Mouse (Mus musculus): ENCODE measurements around the gene Pigg. TPM values are rescaled to one million over a fixed set of nuclear protein-coding genes. Genes with fewer than 3 reads are reported as not detected.

Gene Pigg
- total RNA-seq, 4 experiments from 2014 or later: 13.5 to 18.2 (median 15.5) TPM

GRCm38 (mm10) chr5:108357862-108358261 lies 45.5 kb downstream of the Pigg start:
- DNase-seq: no peak

DNA sequence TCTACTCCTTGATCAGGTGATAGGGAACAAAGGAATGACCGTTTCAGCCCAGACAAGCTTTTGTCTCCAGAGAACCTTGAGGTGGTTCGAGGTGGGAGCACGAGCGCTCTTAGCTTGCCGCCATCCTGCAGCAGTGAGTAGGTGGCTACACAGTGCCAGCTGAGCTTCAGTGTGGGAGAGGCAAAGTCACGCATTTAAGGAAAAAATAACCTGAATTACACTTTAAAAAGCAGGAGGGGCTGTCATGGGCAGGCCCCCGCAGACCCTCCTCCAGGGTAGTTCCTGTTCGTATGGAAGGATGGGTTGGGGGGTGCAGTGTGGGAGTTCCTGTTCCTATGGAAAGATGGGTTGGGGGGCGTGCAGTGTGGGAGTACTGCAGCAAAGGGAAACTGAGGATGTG lies 47.1 kb downstream of the Pigg start:
- no peak for DNase-seq

GRCm38 (mm10) chr5:108360211-108360610 lies 47.8 kb downstream of the Pigg start:
- DNase-seq: no peak

- no peak for DNase-seq
Observed at GRCm38 (mm10) chr5:108362330-108362729, 49.9 kb downstream of the Pigg start.

- DNase-seq: no peak
Observed at GRCm38 (mm10) chr5:108366328-108366983, 54.0 kb downstream of the Pigg start.

GRCm38 (mm10) chr5:108366984-108367841 lies 54.8 kb downstream of the Pigg start:
- DNase-seq: peak; percentile 29

GRCm38 (mm10) chr5:108367871-108368332 lies 55.5 kb downstream of the Pigg start, which contains the start of gene Gm42517:
Gene Gm42517 (minus strand): TSS chr5:108367922.
- no peak for DNase-seq

GRCm38 (mm10) chr5:108368446-108368845 lies 56.0 kb downstream of the Pigg start:
- DNase-seq: no peak

GRCm38 (mm10) chr5:108368851-108369621 lies 56.6 kb downstream of the Pigg start:
- DNase-seq: peak; percentile 33

DNA sequence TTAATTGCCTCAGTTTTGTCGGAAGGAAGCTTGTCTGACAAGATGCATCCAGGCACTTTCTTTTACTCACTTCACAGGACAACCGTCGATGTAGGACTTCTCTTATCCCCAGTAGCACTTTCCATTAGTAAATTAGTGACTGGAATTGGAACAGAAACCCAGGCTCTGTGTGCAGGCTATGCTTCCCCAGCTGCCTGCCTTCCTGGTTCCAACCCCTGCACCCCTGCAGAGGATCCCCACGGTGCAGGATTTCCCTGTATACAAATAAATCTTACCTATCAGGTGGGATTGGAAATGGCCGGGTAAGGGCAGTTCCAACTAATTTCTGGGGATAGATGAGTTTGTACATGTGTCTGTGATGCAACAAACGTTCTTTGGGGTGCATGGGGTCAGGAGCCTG lies 57.6 kb downstream of the Pigg start:
- no peak for DNase-seq

DNA sequence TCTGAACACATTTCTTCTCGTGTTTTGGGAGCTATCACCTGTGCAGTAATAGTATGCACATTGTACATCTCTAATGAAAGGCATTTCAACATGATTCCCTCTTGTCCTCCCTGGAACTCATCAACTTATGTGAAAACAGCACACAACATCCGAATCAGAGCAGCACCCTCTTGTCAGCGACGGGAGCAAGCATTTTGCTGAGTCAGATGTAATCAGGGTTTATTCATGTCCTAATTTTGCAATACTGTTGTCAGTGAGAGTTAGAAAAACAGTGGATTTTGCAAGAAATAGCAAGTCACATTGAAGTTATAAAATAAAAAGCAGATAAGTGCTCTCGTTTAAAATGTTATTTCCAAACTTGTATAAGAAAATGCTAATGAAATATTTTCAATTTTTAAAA lies 61.7 kb downstream of the Pigg start:
- no peak for DNase-seq

GRCm38 (mm10) chr5:108376059-108376458 lies 63.6 kb downstream of the Pigg start:
- no peak for DNase-seq

DNA sequence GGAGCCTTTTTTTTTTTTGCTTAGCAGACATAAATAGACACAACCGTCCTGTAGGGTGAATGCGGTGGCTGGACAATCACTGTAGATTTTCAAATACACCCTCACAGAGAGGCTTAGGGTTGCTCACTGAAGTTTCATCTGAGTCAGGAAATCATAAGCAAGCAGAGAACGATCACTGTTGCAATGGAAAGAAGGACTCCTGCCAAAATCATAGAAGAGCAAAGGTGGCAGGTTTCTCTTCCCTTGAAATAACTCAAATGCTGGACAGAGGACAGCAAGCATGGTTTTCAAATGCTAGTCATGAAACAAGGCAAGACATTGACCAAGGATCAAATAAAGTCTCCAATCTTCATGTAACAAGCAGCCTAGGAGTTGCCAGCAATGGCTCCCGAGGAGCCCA lies 65.9 kb downstream of the Pigg start:
- DNase-seq: no peak

GRCm38 (mm10) chr5:108385632-108386031 lies 73.2 kb downstream of the Pigg start:
- DNase-seq: no peak

DNA sequence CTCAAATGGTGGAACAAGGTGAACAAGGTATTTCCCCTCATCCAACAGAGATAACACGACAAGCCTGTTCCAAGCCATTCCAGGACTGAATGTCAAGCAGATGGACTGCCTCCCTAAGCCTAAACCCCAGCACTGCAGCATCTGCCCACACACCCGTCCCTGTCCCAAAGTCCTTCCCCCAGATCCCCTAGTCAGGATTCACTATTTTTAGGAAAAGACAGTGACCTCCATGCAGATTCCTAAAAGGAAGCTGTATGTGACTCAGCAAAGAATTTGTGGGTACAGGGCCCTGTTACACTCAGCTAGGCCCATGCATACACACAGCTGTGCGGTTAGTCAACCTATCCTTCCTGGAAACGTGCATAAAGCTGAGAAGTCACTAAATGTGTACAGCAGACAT lies 74.0 kb downstream of the Pigg start:
- no peak for DNase-seq

- DNase-seq: no peak
Observed at GRCm38 (mm10) chr5:108388201-108388600, 75.8 kb downstream of the Pigg start, which contains the start of gene Pde6b. Gene Pde6b (plus strand): TSS chr5:108388391.

GRCm38 (mm10) chr5:108389744-108390143 lies 77.3 kb downstream of the Pigg start:
- no peak for DNase-seq

Other genes with a start within 250 kb of the Pigg start
- gene Mtf2, start 246.9 kb upstream of the Pigg start, total RNA-seq (2022): 10 to 100 TPM; 23.7 to 40.4 (median 27.0) TPM
- gene Tmed5, start 180.0 kb upstream of the Pigg start, total RNA-seq (2022): 10 to 100 TPM; 26.8 to 62.4 (median 44.9) TPM
- gene Ccdc18, start 179.7 kb upstream of the Pigg start, total RNA-seq (2022): under 1 TPM; 0.15 to 0.66 (median 0.45) TPM
- gene Dr1, start 43.7 kb upstream of the Pigg start, total RNA-seq (2022): 10 to 100 TPM; 30.6 to 33.8 (median 32.7) TPM
- 1 to 10 TPM; 2.5 to 4.6 (median 3.9) TPM for gene Gm42517, start 55.3 kb downstream of the Pigg start, total RNA-seq (2022)
- gene Pde6b, start 75.8 kb downstream of the Pigg start, total RNA-seq (2022): not detected
- 100 to 1,000 TPM in 3 of 4 experiments, 10 to 100 TPM in 1; 89.8 to 365 (median 163) TPM for gene Atp5k, start 121.8 kb downstream of the Pigg start, total RNA-seq (2022)
- 1 to 10 TPM; 1.4 to 3.6 (median 1.8) TPM for gene Mfsd7a, start 136.3 kb downstream of the Pigg start, total RNA-seq (2022)
- 10 to 100 TPM; 35.9 to 45.2 (median 40.5) TPM for gene Pcgf3, start 148.6 kb downstream of the Pigg start, total RNA-seq (2022)
- 1 to 10 TPM; 2.0 to 4.7 (median 3.6) TPM for gene Cplx1, start 237.4 kb downstream of the Pigg start, total RNA-seq (2022)

Measured in adrenal gland, adult 8-10 months (tissue).